In genomic region chr6:54436286-54436685, GRCm38 (mm10) we compare ENCODE assay signal across 31 mouse cellular contexts. TPM values are rescaled to one million over a fixed set of nuclear protein-coding genes. Genes with fewer than 3 reads are reported as not detected.
DNase-seq lines count a peak whose midpoint lies in the region; ATAC-seq lines count a peak whose summit lies in the region.
"Had no signal": no experiment of that assay in that cellular context is flagged by ENCODE, and none has a peak within 500 bp of the region (broad histone marks: within the 10 kb centered on the region; RNA-seq: fewer than 3 reads in every experiment).

No protein-coding gene starts in this region.

- H3K4me3 ChIP-seq in heart, embryonic 12.5 days, result no peak overlapping the region
- no peak overlapping the region for H3K4me3 ChIP-seq in lung, embryonic 15.5 days
- no peak overlapping the region for H3K4me3 ChIP-seq in embryonic facial prominence, embryonic 13.5 days
- no peak overlapping the region for H3K4me3 ChIP-seq in hindbrain, embryonic 11.5 days (ENCODE audit: low read depth, low read length)
- H3K4me3 ChIP-seq: embryonic facial prominence, embryonic 15.5 days; forebrain, embryonic 13.5 days; hindbrain, embryonic 15.5 days; limb, embryonic 12.5 days; liver, embryonic 15.5 days; midbrain, embryonic 10.5 days; midbrain, embryonic 15.5 days; neural tube, embryonic 15.5 days; stomach, embryonic 15.5 days had no signal

- H3K4me2 ChIP-seq in heart, embryonic 12.5 days, result no peak overlapping the region
- no peak overlapping the region for H3K4me2 ChIP-seq in lung, embryonic 15.5 days
- no peak overlapping the region for H3K4me2 ChIP-seq in embryonic facial prominence, embryonic 13.5 days
- H3K4me2 ChIP-seq in hindbrain, embryonic 11.5 days (replicated peaks; ENCODE audit: low read depth, low read length), result no peak overlapping the region
- H3K4me2 ChIP-seq: embryonic facial prominence, embryonic 15.5 days; forebrain, embryonic 13.5 days; heart, embryonic 11.5 days; hindbrain, embryonic 15.5 days; limb, embryonic 12.5 days; liver, embryonic 15.5 days; midbrain, embryonic 15.5 days; neural tube, embryonic 15.5 days; stomach, embryonic 15.5 days had no signal

- H3K27ac ChIP-seq in heart, embryonic 12.5 days (ENCODE audit: poor library complexity, severe bottlenecking), result peak overlapping the region; percentile 53; the same call in 1 of the 2 replicates
- H3K27ac ChIP-seq in lung, embryonic 15.5 days, result peak overlapping the region; percentile 16; the same call in 1 of the 2 replicates
- H3K27ac ChIP-seq in embryonic facial prominence, embryonic 13.5 days, result peak overlapping the region; percentile 53; the same call in 1 of the 2 replicates
- no peak overlapping the region for H3K27ac ChIP-seq in hindbrain, embryonic 11.5 days (ENCODE audit: low read depth, low read length)
- H3K27ac ChIP-seq: embryonic facial prominence, embryonic 15.5 days; forebrain, embryonic 13.5 days; hindbrain, embryonic 15.5 days; limb, embryonic 12.5 days; liver, embryonic 15.5 days; midbrain, embryonic 10.5 days; midbrain, embryonic 15.5 days; neural tube, embryonic 15.5 days; stomach, embryonic 15.5 days had no signal

- 0 out of 2 replicates have a peak, but pooled peaks cover 5% of the 10 kb centered on the region for H3K36me3 ChIP-seq in heart, embryonic 12.5 days
- H3K36me3 ChIP-seq in lung, embryonic 15.5 days, result no peaks in the 10 kb centered on the region
- H3K36me3 ChIP-seq in embryonic facial prominence, embryonic 13.5 days, result no peaks in the 10 kb centered on the region
- H3K36me3 ChIP-seq in hindbrain, embryonic 11.5 days (ENCODE audit: control insufficient read depth, insufficient read depth, low read length), result no peaks in the 10 kb centered on the region
- H3K36me3 ChIP-seq: embryonic facial prominence, embryonic 15.5 days; hindbrain, embryonic 15.5 days; limb, embryonic 12.5 days; liver, embryonic 15.5 days; midbrain, embryonic 10.5 days; midbrain, embryonic 15.5 days; neural tube, embryonic 15.5 days; stomach, embryonic 15.5 days had no signal

- no peaks in the 10 kb centered on the region for H3K27me3 ChIP-seq in heart, embryonic 12.5 days (replicated peaks)
- no peaks in the 10 kb centered on the region for H3K27me3 ChIP-seq in lung, embryonic 15.5 days
- H3K27me3 ChIP-seq in embryonic facial prominence, embryonic 13.5 days, result no peaks in the 10 kb centered on the region; the same call in 1 of the 2 replicates
- H3K27me3 ChIP-seq in hindbrain, embryonic 11.5 days (ENCODE audit: control insufficient read depth, insufficient read depth, low read length), result peaks cover 2% of the 10 kb centered on the region
- H3K27me3 ChIP-seq: forebrain, embryonic 13.5 days; hindbrain, embryonic 15.5 days; midbrain, embryonic 15.5 days; stomach, embryonic 15.5 days had no signal

- DNase-seq in heart, postnatal 10 days, result no peak
- no peak for DNase-seq in lung, postnatal 14 days
- peak; percentile 46 for DNase-seq in MN1 (ENCODE audit: low spot score)
- no peak for DNase-seq in hindbrain, embryonic 11.5 days (ENCODE audit: low spot score)
- DNase-seq in adrenal gland, adult 18-20 months (ENCODE audit: low spot score in 2 of 2), result no peak
- DNase-seq: adrenal gland, postnatal 10 days; cerebellum, adult 11-12 months; cerebellum, adult 9-11 months; gastrocnemius, postnatal 10 days; kidney, adult 9 months; kidney, postnatal 10 days; lung, postnatal 10 days; right cerebral cortex, postnatal 25 days; thymus, adult 2 months; thymus, postnatal 4 days had no signal

- H3K9ac ChIP-seq in heart, embryonic 12.5 days, result no peak overlapping the region
- H3K9ac ChIP-seq in lung, embryonic 15.5 days, result no peak overlapping the region
- no peak overlapping the region for H3K9ac ChIP-seq in embryonic facial prominence, embryonic 13.5 days
- H3K9ac ChIP-seq in hindbrain, embryonic 11.5 days (ENCODE audit: low read depth, low read length), result no peak overlapping the region
- H3K9ac ChIP-seq: embryonic facial prominence, embryonic 15.5 days; forebrain, embryonic 13.5 days; hindbrain, embryonic 15.5 days; limb, embryonic 12.5 days; liver, embryonic 15.5 days; midbrain, embryonic 15.5 days; neural tube, embryonic 15.5 days; stomach, embryonic 15.5 days had no signal

- WGBS in heart, embryonic 12.5 days, result 62% methylated on average over 5 of the region's 5 CpGs
- WGBS in lung, embryonic 15.5 days, result 46% methylated on average over 5 of the region's 5 CpGs
- 64% methylated on average over 5 of the region's 5 CpGs for WGBS in embryonic facial prominence, embryonic 13.5 days
- 82% methylated on average over 5 of the region's 5 CpGs for WGBS in hindbrain, embryonic 11.5 days

- H3K9me3 ChIP-seq in heart, embryonic 12.5 days (replicated peaks), result no peaks in the 10 kb centered on the region
- H3K9me3 ChIP-seq in lung, embryonic 15.5 days, result no peaks in the 10 kb centered on the region
- H3K9me3 ChIP-seq in embryonic facial prominence, embryonic 13.5 days, result no peaks in the 10 kb centered on the region
- H3K9me3 ChIP-seq in hindbrain, embryonic 11.5 days (ENCODE audit: control insufficient read depth, low read length), result no peaks in the 10 kb centered on the region
- H3K9me3 ChIP-seq: embryonic facial prominence, embryonic 15.5 days; forebrain, embryonic 13.5 days; hindbrain, embryonic 15.5 days; limb, embryonic 12.5 days; liver, embryonic 15.5 days; midbrain, embryonic 10.5 days; midbrain, embryonic 15.5 days; neural tube, embryonic 15.5 days; stomach, embryonic 15.5 days had no signal

- H3K4me1 ChIP-seq in heart, embryonic 12.5 days (replicated peaks), result peaks cover 44% of the 10 kb centered on the region
- peaks cover 25% of the 10 kb centered on the region for H3K4me1 ChIP-seq in lung, embryonic 15.5 days
- H3K4me1 ChIP-seq in embryonic facial prominence, embryonic 13.5 days, result peaks cover 30% of the 10 kb centered on the region
- no peaks in the 10 kb centered on the region for H3K4me1 ChIP-seq in hindbrain, embryonic 11.5 days (replicated peaks; ENCODE audit: control insufficient read depth, insufficient read depth, low read length)
- H3K4me1 ChIP-seq: liver, embryonic 15.5 days had no signal

- intact Hi-C loops in heart, postnatal 10 days (cut with DNase I), result no loop called here

- ATAC-seq in heart, embryonic 12.5 days (ENCODE audit: insufficient number of reproducible peaks, low FRiP score), result no peak
- ATAC-seq in lung, embryonic 15.5 days (ENCODE audit: borderline replicate concordance, extremely low read depth, low FRiP score, low TSS enrichment), result no peak
- ATAC-seq in embryonic facial prominence, embryonic 13.5 days (ENCODE audit: insufficient number of reproducible peaks, insufficient read depth, low FRiP score, low TSS enrichment, low read depth), result no peak
- no peak for ATAC-seq in hindbrain, embryonic 11.5 days (ENCODE audit: low FRiP score)
- ATAC-seq: forebrain, embryonic 13.5 days had no signal

RNA-seq across cellular contexts. Expression of gene Wipf3, which starts 6.9 kb away (rescaled TPM):
- 4.8 and 4.9 TPM in 2 replicates for polyA plus RNA-seq in heart, embryonic 12.5 days (2016; fragmentation: Nextera tagmentation; extraction: Ambion mirVana)
- 10 to 100 TPM; 12.9 to 16.4 TPM for total RNA-seq in heart, postnatal 10 days (2021)
- 1.2 and 1.5 TPM in 2 replicates for polyA plus RNA-seq in lung, embryonic 15.5 days (2015; fragmentation: Nextera tagmentation; extraction: Ambion mirVana)
- 1.1 and 1.5 TPM in 2 replicates for polyA plus RNA-seq in embryonic facial prominence, embryonic 13.5 days (2015; fragmentation: Nextera tagmentation; extraction: Ambion mirVana)
- polyA plus RNA-seq in hindbrain, embryonic 11.5 days (2014; fragmentation: Nextera tagmentation; extraction: Ambion mirVana), result 0.63 and 0.83 TPM in 2 replicates
- total RNA-seq in adrenal gland, adult 18-20 months (2021), result 1 to 10 TPM; 1.1 to 2.9 TPM
- total RNA-seq: common myeloid progenitor, adult 5-6 weeks; hematopoietic stem cell, adult 5-6 weeks; megakaryocyte progenitor cell, adult 5-6 weeks had no signal
